Mouse (Mus musculus): ENCODE results near the gene Ncapg2. TPM values are rescaled to one million over a fixed set of nuclear protein-coding genes. Genes with fewer than 3 reads are reported as not detected.

Ncapg2 gene
- 10 to 100 TPM; 15.2 to 17.2 TPM for polyA plus RNA-seq (2017; shearing (Covaris generic))

DNA sequence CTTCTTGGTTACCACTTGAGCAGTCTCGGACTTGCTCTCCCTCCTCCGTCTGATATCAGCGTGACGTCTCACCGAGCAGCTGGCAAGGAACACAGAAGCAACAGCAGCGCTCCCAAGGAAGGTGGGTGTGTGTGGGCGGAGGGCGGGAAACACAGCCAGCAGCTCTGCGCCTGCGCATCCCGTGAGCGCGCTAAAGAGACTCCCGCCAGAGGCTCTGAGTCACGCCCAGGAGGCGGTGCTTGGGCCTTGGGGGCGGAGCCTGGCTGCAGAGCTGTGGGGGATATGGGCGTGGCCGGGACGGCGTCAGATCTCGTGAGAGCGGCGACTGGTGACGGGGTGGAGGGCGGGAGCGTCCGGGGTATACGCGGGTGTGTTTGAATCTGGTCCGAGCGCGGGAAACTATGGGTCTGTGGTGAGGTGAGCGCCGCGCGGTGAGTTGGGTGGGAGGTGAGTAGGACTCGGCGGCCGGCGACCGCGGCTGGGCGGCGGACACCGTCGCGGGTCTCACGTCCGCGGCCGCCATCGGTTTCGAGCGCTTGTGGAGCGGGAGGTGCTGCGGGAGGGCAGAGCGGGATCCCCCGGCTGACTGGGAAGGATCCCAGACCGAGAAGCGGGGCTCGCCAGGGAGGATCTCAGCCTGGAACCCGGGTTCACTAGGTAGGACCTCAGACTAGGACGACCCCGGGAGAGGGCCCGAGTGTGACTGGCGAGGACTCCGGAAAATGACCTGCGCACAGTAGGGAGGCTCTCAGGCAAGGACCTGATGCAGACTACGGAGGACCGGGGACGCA lies at the start of gene Ncapg2:
TSS of gene Ncapg2 (plus strand) at position 358 of the 791 bp plus-strand sequence.

DNA sequence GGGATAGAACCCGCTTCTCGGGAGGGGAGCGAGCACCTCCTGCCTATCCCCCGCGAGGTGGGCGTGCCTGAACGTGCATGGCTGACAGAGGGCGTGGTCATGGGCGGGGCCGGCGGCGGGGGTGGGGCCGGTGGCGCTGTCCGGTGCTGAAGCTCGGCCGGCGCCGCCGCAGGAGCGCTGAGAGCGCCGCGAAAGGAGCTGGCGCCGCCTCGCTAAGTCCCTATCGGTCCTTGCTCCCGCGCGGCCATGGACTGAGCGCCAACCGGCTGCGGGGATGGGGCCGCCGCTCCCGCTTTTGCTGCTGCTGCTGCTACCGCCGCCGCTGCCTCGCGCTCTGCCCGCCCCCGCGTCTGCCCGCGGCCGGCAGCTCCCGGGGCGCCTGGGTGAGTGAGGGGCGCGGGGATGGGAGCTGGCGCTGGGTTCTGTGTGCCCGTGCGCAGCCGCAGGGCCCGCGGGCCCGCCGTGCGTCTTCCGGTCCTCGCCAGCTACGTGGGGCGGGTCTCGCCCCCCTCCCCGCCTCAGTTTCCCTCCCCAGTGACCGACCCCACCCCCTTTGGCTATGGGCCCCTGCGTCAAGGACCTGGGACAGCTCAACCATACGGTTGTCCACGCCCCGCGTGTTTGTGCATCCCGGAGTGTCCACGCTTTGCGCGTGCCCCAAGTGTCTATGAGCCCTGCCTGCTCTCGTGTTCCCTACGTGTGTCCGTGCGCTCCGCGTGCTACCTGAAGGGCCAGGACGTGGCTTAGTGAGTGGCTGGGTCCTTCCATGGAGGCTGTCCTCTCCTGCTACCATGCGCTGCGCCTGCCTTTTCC lies 80.6 kb downstream of the Ncapg2 start, which contains the start of gene Ptprn2:
TSS of gene Ptprn2 (plus strand) at position 130 of the 813 bp plus-strand sequence.

Other genes starting within 250 kb of the Ncapg2 start
- 1 to 10 TPM in 1 of 2 experiments, under 1 TPM in 1; 0.82 to 1.9 TPM for gene Wdr60, start 142.4 kb upstream of the Ncapg2 start, polyA plus RNA-seq (2017; shearing (Covaris generic))
- gene Gm11027, start 130.0 kb upstream of the Ncapg2 start, polyA plus RNA-seq (2017; shearing (Covaris generic)) = not detected
- 100 to 1,000 TPM; 106 to 169 TPM for gene Esyt2, start 124.2 kb upstream of the Ncapg2 start, polyA plus RNA-seq (2017; shearing (Covaris generic))
- not detected for gene Ptprn2, start 80.3 kb downstream of the Ncapg2 start, polyA plus RNA-seq (2017; shearing (Covaris generic))

Measured in activated CD4-positive, CD25-positive, alpha-beta regulatory T cell (primary cell).